Mouse (Mus musculus): ENCODE data around the gene Ski.

Ski gene

DNA sequence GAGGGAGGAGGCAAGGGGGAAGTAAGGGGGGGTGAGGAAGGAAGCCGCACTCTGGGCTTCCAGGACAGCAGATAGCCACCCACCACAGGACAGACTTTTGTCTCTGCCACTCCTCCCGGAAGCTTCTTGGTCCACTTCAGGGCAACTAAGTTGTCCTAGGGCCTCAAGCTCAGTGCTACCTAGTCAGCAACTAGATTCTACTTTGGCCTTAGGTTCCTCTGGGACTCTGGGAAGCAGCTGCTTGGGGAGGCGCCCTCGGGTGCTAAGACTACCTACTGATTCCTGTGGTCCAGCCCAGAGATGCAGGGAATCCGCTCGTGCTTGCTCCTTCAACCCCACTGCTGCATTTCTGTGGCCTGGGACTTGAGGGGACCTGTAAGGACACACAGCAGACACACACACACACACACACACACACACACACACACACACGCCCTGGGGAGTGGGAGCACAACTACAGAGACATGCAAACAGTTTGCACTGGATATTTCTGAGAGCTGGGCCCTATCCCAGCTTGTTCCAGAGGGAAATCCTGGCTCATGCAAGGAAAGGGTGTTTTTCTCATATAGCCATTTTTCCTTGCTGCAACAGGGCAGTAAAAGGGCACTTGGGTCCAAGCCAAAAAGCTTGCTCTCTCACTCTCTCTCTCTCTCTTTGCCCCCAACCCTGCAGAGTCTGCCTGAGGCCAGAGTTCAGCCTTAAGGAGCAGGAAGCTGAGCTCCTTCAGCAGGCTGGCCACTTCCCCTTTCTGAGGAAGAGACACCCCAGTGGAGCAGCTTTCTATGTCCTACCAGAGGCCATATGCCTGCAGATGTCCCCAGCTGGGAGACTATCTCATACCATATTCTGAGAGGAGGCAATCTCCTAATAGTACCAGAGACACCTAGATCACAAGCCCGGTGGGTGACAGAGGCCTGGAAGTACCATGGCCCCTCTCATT, 12.2 kb upstream of the Ski start:
- peak; percentile 19 for DNase-seq (ENCODE audit: low read depth)

DNA sequence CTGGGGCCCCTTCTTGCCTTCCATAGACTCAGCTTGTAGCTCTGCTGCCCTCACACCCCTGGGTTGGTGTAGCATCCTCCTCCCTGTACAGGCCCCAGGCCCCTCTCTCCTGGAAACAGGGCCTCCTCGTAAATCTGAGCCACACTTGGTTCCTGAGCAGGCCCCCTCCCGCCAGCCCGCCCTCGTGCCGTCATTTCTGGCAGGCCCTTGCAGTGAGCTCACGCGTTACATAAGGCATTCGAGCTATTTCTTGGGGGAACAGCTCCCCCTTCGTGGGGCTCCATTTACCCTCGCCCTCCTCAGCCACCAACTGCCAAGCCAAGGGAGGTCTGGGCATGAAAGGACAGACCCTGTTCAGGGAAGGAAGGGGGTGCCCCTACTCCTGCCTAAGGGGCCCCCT, 11.5 kb upstream of the Ski start:
- DNase-seq (ENCODE audit: low read depth): peak; percentile 49

DNA sequence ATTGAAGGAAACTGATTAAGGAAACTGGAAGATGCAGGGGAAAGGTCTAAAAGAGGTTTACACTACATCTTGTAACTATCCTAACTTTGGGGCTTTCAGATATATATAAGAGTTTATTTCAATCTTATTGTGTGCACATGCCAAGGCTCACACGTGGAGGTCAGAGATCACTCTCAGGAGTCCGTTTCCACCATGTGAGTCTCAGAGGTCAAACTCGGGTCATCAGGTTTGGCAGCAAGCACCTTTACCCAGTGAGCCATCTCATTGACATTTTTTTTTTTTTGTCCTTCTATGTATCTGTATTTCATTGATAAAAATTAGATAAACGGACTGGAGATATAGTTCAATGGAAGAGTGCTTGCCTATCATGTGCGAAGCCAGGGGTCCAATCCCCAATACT, 6.1 kb upstream of the Ski start:
- DNase-seq (ENCODE audit: low read depth): no peak

DNA sequence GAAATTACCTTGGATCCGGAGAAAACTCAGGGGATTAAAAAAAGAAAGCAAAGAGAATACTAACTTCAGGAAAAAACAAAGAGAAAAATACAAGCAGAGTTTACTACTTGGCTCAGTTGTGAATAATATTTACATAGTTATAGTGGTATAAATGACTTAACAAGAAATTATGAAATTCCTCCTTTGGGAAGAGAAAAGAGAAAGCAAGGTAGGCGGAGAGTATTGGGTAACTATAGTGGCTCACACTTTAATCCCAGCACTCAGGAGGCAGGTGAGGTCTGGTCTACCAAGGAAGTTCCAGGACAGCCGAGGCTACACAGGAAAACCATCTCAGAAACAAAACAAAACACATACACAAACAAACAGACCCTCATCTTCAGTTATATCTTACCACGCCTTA, 5.6 kb upstream of the Ski start:
- no peak for DNase-seq (ENCODE audit: low read depth)

DNA sequence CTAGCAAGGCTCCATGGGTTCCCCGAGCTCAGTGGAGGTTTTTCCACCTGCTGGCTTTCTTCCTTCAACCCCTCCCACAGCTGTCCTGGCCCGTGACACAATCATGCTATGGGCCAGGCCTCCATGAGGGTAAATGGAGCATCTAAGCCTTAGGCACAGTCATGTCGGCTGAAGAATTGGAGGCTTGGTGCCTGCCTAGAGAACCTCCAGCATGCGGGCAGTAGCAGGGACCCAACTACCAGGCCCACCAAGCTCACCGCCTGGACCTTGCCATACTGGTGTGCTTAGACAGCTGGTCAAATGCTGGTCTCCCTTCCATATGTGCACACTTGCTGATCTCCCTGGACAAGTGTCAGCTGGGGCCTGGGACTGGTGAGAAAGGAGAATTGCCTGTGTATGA, 3.5 kb upstream of the Ski start:
- DNase-seq (ENCODE audit: low read depth): no peak

DNA sequence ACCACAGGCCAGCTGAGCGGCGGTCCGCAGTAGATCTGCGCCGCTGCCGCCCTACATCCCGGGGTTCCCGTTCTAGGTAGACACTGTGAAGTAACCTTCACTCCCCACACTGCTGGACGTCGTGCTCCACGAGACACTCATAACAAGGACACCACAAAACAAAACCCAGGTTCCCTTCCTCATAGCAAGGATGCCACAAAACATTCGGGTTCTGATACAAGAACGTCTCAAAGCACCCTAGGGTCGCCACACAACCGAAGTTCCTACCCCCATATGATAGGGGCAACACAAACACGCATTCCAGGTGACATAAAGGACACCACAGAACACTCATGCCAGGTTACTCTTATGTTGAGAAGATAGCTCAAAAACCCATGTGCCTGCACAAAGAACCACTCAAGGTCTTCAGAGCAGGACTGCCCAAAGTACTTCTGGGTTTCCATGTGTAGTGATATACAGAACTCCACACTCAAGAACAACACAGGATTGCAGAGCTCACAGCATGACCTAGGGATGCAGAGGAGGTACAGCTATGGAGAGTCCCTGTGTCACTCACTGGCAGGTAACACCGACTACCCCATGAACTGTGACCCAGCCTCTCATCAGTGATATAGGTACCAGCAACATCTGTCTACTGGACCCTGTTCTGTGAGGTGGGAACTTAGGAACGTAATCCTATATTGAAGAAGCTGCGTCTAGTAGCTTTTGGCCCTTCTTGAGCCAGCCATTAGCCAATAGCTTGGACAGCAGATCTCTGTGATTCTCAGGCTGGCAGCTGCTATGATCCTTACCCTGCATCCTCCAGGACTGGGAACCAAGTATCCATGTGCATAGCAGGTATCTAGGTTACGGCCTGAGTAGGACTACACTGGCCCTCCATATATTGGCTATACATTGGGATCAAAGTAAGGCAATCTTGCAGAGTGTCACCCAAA, 1.5 kb upstream of the Ski start:
- no peak for DNase-seq (ENCODE audit: low read depth)

DNA sequence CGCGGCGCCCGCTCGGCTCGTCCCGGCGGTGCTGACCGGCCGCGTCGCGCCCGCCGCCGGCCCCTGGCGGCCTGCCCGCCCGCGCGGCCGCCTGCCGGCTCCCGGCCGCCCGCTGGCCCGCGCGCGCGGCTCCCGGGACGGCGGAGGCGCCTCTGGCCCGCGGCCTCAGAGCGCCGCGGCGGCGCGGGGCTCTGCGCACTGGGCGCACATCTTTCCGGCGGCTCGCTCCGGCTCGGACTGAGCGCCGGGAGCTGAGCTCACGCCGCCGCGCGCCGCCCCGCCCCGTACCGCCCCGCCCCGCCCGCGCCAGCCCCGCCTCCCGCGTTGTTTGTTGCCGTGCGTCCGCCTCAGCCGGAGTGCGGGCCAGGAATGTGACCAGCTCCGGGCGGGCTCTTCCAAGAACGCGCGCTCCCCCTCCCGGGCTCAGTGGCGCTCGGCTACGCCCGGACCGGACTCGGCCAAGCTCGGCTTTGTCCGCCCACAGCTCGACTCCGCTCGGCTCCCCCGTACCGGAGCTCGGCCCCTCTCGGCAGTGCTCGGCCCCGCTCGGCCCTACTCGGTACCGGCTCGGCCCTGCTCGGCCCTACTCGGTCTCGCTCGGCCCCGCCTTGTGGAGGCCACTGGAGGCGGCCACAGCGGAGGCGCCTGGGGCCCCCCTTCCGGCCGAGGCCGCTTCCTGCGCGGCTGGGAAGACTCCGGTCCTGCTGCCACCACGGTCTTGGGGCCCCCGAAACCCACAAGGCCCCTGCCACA, 625 bp upstream of the Ski start:
- DNase-seq (ENCODE audit: low read depth): peak; percentile 93

DNA sequence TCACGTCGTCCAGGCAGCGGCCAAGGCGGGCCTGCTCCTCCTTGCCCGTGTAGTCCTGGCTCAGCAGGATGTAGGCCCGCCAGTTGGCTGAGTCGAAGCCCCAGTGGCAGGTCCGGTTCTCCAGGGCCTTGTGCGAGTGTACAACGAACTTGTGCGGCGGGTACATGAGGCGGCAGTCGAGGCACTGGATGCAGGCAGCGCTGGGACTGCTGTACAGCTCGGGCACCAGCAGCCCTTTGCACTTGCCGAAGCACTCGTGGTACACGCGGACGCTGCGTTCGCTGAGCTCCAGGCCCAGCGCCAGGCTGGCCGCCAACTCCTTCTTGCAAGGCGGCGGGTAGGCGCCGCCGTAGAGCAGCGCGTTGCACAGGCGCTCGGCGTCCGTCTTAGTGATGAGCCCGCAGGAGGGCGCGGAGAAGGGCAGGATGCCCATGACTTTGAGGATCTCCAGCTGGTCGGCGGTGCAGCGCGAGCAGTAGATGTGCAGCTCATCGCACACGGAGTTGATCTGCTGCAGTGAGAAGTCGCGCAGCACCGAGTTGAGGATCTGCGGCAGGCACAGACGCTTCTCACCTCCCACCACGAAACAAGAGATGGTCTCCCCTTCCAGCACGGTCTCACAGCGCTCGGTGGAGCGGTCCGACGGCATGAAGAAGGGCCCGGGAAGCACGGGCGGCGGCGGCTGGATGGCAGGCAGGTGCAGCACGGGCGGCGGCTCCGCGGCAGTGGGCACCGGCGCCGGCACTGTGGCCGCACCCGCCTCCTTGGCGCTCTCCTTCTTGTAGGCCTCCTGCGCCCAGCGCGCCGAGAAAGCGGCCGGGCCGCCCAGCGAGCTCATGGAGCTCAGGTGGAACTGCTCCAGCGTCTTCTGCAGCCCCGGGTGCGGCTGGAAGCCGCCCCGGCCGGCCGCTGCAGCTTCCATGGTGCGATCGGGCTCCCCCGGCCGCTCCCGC, 517 bp downstream of the Ski start:
- no peak for DNase-seq (ENCODE audit: low read depth)

DNA sequence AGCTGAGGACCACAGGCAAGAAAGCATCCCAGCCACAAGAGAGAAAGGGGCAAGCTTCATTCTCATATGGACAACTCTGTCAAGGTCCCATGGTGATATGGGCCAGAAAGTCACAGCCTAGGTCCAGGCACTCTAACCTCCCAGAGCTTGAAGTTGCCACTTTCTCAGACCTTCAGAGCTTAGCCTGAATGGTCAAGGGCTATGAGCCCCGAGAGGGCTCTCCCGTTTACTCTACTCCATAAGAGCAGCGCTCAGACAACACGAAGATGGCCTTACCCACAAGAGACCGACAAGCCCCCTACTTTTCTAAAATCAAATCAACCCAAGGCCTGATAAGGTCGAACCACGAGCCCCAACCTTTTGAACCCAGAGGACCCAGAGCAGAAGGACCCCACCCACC, 1.3 kb downstream of the Ski start:
- DNase-seq (ENCODE audit: low read depth): no peak

DNA sequence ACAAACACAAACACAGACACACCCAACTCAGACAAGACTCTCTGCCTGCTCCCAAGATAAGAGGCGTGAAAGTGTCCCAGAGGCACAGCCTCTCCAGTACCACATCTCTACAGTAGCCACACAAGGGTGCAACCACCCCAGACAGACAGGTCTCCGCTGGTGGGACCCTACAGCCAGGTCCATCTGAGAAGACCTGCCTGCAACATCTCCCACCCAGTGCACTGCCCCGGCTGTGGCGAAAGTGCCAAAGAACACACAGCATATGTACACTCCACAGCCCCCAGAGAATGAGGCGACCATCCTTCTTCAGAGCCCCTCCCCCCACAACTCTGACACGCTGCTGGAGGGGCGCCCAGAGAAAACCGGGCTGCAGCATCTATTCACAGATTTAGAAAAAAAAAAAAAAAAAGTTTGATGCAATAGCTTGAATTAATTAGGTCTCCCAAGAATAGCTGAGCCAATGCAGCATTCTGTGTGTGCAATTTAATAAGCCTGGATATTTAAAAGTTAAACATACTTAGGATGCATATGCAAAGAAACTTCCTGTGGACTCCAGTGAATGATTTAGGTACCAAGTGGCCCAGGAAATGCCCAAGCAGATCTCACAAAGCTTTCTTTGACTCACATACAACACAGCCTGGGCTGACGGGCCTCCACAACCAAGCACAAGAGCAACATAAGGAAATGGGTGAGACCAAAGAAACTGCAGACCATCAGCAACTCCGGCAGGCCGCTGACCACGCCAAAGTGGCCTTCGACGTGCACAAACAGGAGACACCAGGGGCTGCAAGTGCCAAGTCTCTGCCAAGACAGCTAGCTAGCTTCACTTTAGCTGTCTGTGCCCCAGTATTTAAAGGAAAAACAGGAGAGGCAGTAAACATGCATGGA, 1.9 kb downstream of the Ski start:
- DNase-seq (ENCODE audit: low read depth): no peak

DNA sequence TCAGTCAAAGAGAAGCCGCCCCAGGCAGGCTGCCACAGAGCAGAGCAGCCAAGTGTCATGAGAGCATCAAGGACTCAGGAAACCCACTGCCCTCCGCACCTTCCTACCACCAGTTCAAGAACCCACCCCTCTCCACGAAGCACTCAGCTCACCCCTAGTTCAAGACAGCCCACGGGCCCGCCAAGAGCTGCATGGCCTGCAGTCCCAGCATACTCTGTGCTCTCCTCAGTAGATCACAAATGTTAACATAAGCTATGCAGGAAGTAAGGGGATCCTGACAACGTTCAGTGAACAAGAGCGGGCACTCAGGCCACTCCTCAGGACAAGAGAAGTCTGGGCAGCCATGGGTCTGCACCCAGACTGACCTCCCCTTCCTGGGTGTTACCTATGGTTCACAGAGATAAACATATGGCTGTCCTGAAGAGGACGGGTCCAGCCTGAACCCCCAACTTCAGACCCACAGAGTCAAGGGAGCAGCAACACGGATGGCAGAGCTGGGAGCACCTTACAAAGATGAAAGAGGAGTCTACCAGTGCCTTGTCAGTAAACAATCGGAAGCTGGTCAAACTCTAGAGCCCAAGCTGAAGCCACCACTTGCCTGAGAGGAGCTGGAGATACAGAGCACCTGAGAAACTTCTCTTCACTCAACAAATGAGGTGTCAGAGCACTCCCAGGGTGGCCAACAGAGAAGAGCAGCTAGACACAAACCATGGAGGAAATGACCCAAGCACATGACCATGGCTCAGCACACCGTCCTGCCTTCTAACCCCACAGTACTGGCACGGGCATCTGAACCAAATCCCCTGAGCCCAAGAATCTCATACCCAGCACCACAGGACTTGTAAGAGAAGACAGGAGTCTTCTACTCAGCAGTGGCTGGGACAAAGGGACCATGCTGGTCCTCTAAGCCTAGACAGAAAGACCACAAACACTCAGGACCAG, 2.9 kb downstream of the Ski start:
- DNase-seq (ENCODE audit: low read depth): no peak

DNA sequence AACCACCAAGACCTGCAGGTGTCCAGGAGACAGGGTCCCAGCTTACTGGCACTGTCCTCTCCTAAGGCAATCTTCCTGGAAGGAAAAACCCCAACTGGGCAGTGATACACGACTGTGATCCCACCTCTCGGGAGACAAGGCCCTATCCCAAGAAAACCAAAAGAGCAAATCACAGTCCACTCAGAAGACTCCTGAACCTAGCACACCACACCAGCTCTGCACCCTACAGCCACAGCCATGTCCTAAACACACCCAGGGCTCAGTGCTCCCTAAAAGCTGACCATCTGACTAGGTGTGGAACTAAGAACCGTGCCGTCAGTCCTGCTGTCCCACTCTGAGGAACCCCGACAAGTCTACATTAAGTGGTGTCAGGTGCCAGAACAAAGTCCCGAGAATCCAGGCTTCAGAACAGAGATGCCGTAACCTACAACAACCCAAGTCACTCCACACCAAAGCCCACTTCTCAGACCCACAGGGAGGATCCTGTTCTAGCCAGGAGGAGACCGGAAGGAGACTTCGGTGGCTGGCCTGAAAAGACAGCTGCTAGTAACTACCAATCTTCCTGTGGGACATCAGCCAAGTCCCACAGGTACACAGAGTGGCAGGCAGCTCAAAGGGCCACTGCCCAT, 4.2 kb downstream of the Ski start:
- no peak for DNase-seq (ENCODE audit: low read depth)

DNA sequence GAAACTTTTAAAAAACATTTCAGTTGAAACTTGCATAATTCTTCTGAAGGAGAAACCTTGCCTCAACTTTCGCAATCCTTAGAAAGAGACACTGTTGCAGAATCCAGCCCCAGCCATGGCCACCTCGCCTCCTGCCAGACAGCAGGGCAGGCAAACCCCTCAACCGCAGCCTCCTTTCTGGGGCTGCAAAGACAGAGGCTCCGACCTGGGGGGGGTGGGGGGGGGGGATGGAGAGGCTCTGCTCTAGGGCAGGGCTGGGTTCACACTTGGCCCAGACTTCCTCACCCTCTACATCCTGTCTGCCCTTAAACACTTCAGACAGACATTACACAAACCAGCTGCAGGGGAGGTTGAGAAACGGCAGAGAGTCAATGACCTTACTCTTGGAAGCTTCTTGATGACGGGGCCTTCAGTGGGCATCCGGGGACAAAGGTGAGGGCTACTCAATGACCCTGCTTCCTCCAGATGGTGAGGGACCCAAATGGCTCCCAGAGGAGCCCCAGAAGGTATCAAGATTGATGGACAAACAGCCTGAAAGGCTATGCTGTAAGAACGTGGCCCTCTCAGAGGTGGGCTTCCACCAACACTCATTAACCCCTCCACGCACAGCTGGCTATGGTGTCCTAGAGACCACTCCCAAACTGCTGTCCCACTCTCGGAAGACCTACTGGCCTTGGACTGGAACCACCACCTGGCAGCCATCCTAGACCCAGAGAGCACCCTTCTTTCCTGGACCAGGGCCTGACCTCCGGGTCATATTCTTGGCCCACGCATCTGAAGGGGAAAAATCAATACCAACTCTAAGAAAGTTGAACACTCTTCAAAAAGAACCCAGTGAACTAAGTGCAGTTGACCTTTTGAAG, 4.9 kb downstream of the Ski start:
- DNase-seq (ENCODE audit: low read depth): peak; percentile 79

DNA sequence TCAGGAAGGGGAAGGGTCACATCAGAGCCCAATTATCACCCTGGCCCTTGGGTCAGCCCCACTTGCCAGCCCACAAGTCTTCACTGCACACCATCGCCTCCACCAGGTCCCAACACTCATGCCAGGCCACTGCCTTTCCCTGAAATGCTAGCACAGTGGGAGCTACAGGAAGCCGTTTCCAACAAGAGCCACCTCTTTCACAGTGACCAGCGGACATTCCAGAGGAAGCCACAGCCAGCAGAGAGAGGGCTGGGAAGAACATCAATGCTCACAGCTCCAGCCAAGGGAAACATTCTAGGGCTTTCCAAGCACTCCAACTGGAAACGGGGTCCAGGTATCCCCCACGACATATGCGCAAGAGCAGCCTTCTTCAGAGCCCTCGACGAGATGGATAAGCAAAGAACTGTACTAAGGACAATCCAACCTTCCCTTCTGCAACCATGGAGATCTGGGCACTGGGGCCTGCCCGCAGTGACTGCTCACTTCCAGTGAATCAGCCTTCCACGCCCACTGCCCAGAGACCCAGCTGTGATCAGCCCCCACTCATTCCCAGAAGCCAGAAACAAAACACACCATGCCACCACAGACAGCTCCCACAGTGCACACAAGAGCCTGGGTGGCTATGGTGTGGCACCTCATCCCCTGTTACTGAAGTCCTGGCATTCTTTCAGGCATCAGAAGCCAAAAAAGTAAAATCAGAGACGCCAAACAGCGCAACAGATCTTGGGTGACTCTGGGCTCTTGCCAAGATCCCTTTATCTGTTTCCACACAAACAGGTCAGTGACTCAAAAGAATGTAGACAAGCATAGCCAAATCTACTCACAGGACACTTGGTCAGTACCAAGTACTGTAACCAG, 6.4 kb downstream of the Ski start:
- peak; percentile 76 for DNase-seq (ENCODE audit: low read depth)

DNA sequence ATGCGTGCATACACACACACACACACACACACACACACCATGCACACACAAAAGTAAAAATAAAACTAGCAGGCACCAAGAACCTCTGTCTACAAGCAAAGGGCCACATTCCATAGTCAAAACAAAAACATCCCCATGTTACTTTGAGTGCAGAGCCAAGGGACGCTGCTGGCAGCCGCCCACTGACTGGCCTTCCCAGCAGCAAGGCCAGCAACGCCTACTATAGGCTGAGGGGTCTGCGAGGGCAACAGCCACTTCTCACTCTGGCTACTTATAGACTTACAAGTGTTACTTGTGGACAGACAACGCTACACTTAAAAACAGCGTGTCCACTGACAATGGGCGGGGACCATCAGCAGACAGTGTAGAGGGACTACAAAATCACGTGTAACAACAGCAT, 7.2 kb downstream of the Ski start:
- no peak for DNase-seq (ENCODE audit: low read depth)

DNA sequence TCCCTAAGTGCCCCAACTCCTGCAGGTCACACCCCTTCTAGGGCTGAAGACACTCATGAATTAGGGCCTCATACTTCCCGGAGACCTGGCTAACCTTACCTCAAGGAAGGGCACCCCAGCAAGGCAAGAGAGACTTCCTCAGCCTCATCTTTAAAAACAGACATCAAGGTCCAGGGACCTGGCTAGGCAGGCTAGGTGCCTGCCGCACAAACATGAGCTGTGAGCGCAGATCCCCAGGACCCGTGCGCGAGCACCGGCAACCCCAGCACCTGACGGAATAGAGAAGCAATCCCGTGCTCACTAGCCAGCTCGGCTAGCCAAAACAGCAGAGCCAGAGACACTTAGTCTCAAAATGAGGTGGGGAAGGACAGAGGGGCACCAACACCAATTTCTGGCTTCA, 7.6 kb downstream of the Ski start:
- no peak for DNase-seq (ENCODE audit: low read depth)

DNA sequence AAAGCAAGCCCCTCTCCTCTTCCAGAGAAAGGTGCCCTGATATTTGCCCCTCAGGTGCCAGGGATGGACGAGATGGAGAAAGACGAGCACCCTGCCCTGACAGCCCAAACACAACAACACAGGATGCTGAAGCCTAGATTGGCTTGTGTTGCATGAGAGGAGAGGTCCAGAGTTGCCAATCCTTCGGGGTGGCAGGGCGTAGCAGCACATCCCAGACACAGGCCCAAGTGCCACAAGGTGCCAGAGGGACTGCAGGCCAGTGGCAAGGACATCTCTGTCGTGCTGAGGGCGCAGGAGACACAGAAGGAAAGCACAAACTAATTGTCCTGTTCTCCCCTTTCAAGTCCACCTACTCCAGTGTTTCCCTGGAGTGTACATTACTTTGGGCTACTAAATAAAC, 8.2 kb downstream of the Ski start:
- no peak for DNase-seq (ENCODE audit: low read depth)

Data from fibroblast of lung, adult 2 months (primary cell).